Mouse (Mus musculus) retina, embryonic 14.5 days (tissue): Measurements from ENCODE around the gene Spdef.

Source experiments
- DNase-seq: peaks from one replicate; pipeline ENCODE4 v3.0.0-alpha.2; 2015; ENCODE audit warnings: low spot score

The Spdef gene

DNA sequence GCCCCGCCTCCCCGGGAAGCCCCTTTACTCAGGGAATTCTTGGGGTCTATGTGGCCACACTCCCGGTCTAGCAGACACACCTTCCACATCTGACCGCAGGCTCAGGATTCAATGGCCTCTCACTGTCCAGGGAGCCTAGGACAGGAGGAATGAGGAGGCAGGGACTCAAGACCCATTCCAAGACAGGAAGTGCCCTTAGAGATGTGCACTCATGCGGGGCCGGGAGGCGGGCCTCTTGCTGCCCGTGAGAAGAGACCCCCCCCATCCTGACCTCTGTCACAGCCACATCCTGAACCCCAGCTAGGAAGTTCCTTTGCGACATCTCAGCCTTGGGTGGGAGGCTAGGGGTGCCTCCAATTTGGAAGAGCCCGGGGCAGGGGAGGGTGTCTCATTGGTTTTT lies 3.7 kb downstream of the Spdef start:
- no peak for DNase-seq

DNA sequence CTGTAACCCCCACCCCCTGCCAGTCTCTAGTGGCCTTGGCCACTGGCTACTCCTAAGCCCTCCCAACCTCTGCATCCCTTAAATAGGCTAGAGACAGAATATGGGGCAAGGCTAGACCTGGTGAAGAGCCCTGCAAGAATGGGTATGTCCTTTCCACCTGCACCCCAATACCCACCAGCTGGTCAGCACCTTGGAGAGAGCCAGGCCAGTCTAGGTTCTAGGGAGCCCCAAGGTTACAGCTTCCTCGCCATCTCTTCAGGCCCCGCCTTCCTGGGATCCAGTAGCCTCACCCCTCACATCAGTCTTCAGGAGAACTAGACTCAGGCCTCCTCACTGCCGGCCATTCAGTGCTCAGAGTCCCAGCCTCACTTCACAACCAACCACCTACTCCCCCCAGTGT lies 4.4 kb downstream of the Spdef start:
- no peak for DNase-seq

DNA sequence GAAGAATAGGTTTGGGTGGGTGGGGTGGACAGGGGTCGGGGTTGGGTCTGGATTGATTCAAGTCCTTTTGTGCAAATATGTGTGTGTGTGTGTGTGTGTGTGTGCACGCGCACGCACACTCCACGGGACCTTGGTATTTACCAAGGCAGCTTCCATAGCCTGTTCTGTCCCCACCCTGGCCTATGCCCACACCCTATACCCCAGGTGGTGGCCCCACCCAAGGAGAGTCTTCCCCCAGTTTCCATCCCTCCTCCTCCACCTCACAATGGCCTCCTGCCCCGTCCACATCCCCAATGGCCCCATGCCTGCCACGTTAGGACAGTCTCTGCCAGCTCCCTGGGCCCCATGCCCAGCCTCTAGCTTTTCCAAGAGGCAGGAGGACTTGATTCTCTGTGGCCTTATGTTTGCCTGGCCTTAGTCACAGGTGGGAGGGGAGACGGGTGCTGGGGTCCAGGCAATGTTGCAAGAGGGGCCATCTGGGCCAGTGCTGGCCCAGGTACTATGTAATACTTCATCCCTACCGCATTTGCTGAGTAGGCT lies 7.6 kb downstream of the Spdef start:
- DNase-seq: no peak

DNA sequence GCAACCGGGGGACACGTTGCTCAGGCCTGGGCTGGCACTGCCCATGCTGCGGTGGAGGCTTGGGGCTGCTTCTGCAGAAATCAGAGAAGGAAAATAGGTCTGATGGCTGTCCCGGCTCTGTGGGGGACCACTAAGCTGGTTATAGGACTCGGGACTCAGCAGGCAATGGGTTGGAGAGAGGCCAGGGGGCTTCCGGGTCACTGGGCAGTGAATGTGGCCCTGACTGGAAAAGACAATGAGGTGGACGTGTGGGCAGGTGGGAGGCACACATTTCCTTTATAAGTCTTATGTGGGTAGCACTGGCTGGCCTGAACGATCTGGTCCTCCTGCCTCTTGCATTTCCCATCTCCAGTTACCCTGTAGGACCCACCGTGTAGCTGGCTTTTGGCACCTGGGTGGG lies 8.4 kb downstream of the Spdef start:
- peak; percentile 52 for DNase-seq

DNA sequence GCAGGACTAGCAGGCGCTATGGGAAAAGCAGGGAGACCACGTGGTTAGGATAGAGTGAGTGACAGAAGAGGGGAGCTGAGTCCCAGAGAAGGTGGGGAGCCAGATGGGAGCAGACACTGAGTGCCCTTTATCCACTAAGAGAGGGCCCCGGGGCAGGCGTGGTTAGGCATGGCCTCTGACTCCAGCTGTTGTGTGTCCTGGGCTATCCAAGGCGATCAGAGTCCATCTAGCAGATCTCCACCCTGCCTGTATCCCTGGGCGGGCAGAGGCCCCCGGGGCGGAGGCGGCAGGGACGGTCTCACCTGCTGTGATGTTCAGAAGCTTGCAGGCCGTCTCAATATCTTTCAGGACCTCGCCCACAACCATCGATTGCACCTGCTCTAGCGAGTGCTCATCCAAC lies 9.1 kb downstream of the Spdef start:
- DNase-seq: peak; percentile 29

DNA sequence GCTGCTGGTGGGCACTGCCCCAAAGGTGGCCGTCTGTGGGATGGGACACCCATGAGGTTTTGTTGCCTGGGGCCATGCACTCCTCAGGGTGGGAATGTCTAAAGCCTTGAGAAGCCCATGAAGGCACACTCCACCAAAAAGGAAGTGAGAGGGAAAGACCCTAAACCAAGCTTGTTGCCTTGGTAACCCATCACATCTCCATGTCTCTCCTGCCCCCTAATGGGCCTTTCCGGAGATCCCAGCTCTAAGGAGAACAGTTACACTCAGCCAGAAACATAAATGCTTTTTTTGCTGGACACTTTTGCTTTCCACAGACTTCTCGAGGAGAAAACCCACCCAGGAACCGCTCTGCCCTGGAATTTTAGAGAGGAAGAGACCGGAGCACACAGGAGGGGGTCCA lies 10.5 kb downstream of the Spdef start:
- peak; percentile 71 for DNase-seq

DNA sequence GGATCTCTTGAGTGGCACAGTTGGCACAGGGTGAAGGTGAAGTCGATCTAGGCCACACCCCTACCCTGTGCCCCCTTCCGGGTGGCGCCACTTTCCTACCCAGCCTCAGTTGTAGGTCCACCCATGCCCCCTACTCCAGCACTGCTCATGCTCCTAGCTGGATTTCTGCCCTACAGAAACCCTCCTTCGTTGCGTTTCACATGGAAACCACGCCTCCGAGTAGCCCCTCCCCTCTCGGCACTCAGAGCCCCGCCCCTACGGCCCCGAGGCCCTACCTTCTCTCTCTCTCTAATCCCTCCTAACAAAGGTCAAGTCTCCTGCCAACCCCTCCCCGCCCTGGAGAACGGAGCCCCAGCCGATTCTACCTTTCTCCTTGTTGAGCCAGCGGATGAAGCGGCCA lies 12.0 kb downstream of the Spdef start:
- peak; percentile 72 for DNase-seq

DNA sequence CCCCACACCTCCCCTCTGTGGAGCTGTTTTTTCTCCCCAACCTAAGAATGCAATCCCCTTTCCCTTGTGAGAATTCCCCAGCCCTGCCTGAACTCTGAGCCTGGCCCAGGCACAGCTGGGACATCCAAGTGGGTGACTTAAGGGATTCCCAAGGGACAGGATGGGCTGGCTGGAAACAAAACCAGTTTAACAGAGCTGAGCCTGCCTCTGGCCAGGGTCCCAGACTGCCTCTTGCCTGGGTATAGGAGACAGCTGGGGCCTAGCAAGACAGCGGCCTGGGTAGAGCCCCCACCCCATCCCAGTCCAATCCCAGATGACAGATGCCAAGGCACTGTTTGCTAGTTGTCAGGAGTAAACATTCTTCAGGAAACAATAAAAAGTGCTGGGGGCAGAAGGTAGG lies 15.9 kb downstream of the Spdef start:
- DNase-seq: no peak

DNA sequence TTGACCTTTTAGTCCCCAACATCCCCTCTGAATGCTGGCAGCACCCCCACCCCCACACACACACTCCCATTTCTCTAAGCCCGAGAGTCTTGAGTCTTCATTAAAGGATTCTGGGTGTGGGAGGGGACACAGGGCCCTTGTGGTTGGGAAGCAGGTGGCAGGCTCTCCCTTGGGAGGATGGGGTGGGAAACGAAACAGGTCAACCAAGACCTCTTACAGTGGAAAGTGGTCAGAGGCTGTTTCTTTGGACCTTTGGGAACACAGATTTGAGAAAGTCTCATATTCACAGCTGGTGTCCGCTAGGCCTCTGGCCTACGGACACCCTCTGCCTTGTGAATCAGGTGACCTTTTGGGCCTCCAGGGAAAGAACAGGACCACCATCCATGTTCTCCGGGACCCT lies 19.1 kb downstream of the Spdef start:
- no peak for DNase-seq

DNA sequence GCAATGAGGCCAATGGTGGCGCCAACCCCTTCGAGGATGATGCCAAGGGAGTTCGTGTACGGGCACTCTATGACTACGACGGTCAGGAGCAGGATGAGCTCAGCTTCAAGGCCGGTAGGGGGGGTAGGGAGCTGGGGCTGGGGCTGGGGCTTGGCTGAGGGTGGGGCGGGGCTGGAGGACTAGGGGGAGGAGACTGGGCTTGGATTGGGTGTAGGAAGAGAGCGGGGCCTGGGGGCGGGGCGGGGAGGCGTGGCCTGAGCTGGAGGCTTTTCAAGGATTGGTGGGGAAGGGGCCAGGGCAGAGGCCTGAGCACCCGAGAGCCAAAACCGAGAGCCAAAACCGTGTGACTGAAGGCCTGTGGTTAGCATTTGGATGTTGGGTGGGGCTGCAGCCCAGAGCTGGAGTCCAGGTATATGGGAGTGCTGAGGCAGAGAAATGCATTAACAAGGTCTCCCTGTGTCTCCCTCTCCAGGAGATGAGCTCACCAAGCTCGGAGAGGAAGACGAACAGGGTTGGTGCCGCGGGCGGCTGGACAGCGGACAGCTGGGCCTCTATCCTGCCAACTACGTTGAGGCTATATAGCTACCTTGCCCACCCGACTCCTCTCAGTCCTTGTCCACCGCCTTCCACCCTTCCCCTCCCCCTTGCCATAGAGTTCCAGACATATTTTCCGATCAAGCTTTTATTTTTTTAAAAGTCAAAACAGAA lies 20.6 kb downstream of the Spdef start:
- peak; percentile 93 for DNase-seq

DNA sequence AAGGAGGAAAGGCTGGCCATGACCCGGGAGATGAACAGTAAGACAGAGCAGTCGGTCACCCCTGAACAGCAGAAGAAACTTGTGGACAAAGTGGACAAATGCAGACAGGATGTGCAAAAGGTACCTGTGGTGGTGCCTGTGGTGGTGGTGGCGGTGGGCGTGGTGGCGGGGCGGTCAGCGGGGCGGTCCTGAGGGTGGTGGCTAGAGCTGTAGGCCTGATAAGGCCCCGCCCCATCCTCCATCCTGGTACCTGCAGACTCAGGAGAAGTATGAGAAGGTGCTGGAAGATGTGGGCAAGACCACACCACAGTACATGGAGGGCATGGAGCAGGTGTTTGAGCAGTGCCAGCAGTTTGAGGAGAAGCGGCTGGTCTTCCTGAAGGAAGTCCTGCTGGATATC lies 23.1 kb downstream of the Spdef start:
- no peak for DNase-seq

DNA sequence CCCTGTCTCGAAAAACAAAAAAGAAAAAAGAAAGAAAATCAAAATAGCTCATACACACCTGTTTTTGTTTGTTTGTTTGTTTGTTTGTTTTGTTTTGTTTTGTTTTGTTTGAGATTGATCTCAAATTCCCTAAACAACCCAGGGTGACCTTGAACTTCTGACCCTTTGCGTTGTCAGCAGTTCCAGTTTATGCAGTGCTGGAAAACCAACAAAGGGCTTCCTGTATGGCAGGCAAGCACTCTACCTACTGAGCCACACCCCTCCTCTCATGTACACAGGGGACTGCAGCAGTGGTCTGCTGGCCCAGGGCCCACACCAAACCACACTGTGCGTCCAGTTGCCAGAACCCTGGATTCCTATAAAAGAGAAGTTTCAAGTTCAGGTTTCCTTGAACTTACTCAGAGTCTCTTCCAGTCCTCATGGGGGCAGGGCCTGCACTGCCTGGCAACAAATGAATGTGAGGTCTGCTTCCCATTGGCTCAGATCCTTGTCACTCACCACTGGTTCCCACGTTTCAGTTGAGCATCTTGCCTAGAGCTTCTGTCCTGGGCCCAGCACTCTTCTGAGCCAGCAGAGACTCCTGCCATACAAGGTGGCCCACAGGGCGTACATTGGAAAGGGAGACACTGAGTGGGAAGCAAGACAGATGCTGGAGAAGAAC lies 24.7 kb downstream of the Spdef start:
- peak; percentile 71 for DNase-seq

DNA sequence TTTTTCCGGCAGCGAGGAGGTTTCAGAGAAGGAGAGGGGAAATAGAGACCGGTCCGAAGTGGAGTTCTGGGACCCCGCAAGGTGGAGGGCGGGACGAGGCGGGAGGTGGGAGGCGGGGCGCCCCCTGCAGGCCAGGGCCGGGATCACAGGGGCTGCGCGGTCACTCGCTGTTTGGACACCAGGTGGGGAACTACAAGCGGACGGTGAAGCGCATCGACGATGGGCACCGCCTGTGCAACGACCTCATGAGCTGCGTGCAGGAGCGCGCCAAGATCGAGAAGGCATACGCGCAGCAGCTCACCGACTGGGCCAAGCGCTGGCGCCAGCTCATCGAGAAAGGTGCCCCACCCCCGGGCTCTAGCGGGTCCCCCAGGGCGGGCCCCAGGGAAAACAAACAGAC lies 26.2 kb downstream of the Spdef start:
- DNase-seq: peak; percentile 85

DNA sequence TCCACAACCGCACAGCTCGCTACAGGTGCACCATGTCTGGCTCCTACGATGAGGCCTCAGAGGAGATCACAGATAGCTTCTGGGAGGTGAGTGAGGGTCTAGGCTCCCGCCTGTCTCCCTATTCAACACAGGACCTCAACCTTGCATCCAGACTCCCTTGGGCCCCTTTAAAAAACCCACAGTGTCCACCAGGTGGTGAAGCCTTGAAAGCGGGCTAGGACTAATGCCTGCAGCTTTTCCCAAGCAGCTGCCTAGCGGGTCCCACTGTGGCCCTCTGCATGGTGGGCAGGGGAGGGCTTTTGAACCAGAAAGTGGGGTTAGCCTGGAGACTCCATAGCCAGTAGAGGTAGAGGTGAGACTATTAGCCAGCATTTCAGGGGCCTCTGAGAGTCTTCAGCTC lies 26.9 kb downstream of the Spdef start:
- peak; percentile 57 for DNase-seq

DNA sequence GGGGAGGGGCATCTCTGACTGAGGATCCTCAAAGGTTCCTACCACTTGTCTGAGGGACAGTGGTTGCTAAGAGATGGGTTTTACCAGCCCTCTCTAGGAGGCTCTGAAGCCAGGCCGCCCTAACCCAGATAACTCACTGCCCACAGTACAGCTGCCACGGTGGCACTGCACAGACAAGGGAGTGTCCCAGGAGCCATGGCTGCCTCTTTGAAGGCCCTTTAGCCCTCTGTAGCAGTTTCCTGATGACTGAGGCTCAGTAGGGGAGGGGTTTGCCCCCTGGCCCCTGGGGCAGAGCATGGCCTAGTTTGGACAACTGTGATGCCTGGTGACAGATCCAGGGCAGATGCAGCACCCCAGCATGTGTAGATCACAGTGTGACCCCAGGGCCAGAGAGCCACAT lies 27.9 kb downstream of the Spdef start:
- peak; percentile 72 for DNase-seq

DNA sequence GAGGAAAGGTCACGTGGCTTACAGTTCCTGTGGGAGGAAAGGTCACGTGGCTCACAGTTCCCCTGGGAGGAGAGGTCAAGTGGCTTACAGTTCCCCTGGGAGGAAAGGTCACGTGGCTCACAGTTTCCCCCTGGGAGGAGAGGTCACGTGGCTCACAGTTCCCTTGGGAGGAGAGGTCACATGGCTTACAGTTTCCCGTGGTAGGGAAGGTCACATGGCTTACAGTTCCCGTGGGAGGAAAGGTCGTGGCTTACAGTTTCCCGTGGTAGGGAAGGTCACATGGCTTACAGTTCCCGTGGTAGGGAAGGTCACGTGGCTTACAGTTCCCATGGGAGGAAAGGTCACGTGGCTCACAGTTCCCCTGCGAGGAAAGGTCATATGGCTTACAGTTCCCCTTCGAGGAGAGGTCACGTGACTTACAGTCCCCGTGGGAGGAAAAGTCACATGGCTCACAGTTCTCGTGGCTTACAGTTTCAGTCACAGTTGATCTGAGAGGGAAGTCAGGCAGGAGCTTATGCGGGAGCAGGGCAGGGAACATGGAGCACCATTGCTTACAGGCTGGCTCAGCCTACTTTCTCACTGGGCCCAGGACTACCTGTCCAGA lies 29.0 kb downstream of the Spdef start:
- DNase-seq: no peak

DNA sequence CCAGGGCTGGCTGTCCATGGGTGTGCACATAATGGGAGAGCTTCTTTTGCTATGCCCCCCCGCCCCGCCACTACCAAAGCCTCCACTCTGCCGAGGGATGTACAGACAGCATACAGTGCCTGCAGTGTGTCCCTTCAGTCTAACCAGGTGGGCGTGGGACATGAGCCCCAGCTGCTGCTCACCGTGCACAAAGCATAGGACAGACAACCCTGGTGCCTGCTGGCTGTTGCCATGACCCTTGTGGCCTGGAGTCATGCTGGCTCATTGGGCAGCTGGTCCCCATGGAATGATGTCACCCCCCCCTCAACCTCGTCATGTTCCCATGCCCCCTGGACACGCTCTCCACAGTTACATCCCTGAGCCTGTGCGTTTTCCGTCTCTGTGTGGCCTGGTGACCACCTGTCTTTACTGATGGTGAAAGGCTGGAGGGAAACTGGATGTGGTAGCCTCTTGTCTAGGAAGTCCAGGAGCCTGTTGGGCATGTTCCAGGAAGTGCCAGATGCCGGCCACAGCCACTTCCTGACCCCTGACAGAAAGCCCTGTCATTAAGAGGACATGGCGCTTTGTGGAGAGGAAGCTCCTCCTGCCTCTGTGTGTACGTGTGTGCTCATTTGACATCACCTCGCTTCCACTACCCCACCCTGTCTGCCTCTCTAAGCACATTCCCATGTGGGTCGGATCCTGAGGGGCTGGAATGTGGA lies 37.6 kb downstream of the Spdef start:
- no peak for DNase-seq

DNA sequence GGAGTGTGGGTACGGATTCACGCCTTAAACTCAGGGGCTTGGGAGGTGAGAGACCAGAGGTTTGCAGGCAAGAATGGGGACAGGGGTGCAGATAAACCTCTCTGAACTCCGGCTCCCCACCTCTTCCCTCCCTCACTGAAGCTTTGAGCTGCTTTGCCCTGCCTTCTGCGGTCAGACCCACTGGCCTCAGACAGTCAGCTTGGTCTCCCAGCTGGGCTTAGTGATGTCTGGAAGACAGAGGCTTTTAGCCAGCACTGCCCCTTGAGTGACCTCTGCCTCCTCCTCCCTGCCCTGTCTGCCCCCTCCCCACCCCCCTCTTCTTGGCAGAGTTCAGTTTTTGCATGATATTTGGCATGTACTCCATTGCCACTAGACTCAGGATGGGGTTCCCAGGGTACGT lies 42.4 kb downstream of the Spdef start:
- DNase-seq: no peak

DNA sequence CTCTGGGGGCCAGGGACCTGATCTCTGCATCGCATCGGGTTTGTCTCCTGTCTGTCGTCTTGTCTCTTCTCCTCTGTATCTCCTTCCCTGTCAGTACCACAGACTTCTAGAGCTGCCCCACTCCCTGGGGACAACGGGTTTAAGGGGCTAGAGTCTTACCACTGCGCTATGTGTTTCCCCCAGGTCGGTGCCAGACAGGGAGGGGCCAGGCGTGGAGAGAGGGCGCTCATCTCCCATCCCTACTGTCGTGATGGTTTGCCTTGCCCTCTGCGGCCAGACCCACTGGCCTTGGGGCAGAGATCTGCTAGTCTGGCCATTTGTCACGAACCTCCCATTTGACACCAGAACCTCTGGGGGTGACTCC lies 43.2 kb downstream of the Spdef start:
- peak; percentile 36 for DNase-seq

DNA sequence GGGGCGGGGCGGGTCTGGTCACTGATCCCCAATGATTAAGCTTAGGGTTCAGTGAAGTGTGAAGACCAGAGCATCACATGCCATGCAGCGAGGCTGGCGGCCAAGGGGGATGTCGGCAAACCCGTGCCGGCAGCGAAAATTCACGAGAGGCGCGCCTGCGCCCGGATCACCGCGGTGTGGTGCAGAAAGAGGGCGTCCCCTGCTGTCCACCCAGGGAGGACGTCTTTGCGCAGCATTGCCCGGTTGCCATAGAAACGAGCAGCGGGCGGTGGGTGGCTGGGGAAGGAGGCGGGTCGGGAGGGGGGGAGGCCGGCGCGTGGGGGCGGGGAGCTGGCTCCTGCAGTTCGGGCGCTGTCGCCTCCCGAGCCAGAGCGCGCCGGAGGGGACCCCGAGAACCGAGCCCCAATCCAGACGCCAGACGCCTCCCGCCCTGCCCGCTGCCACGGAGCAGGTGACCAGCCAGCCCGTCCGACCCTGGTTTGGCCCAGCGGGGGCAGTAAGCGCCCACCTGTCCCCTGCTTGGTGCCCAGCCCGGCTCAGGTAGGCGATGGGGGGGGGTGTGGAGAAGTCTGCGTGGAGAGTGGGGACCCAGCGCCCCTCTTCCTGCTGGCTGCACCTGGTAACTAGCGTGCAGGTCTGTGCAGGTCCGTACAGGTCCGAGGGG lies 43.7 kb downstream of the Spdef start:
- DNase-seq: peak; percentile 85

DNA sequence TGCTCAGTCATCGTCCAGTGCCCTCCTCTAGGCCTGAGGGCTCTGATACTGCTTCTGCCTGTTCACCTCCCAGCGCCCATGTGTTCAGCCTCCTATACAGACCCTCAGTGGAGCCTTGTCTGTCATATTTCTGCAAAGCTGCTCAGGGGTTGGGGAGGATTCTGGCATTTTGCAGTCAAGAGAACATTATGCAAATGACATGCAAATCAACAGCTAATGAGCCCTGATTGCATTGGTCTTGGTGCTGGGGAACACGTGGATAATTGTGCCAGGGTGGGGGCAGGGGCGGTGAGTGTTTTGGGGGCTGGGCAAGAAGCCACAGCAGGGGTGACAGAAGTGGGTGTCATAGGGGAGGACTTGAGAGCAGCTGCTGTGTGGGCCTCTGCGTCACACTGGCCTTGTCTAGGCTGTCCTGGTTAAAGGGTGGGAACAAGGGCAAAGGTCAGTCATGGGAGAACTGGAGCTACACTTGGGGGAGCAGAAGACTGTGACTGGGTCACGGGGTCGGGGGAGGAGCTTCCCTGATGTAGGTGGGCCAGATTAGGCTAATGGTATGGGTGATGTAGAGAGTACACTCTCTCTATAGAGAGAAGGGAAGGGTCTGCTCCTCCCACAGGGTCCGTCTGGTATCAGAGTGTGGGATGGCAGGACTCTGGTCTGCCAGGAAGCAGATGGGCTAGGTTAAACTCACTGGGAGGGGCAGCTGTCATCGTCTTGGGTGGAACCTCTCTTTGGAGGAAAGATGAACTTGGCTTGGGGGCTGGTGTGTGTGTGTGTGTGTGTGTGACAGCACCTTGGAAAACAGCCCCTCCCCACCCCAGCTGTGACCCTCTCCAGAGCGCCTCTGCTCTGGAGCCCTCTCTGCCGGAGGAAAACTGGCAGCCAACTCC lies 49.6 kb downstream of the Spdef start:
- DNase-seq: peak; percentile 41
